Mouse (Mus musculus) intestine, embryonic 16.5 days (tissue): ENCODE data around the gene Lrrc37a. TPM values are rescaled to one million over a fixed set of nuclear protein-coding genes. Genes with fewer than 3 reads are reported as not detected.

Experiments
- ATAC-seq: fragments of 200-750 bp; cut with Nextera tagmentation; 2 replicates; pipeline ENCODE4 v1.8.0; 2017; ENCODE audit warnings: moderate TSS enrichment, moderate library complexity
- H3K27ac ChIP-seq: fragments of 300-500 bp; sonication (generic); 2 replicates; pipeline ENCODE4 v1.5.1; 2014; ENCODE audit warnings: mild to moderate bottlenecking, low read length
- H3K27me3 ChIP-seq: fragments of 300-500 bp; sonication (generic); replicated peaks from 2 replicates; pipeline ENCODE4 v1.6.1; 2014; ENCODE audit warnings: low read length, control low read depth, mixed read lengths; ENCODE audit not compliant: control insufficient read depth, insufficient read depth
- H3K36me3 ChIP-seq: fragments of 300-500 bp; sonication (generic); 2 replicates; pipeline ENCODE4 v1.6.1; 2014; ENCODE audit warnings: low read length, control low read depth; ENCODE audit not compliant: control insufficient read depth, insufficient read depth
- H3K4me1 ChIP-seq: fragments of 300-500 bp; sonication (generic); 2 replicates; pipeline ENCODE4 v1.6.1; 2014; ENCODE audit warnings: low read length, control low read depth, mixed read lengths; ENCODE audit not compliant: control insufficient read depth, insufficient read depth
- H3K4me2 ChIP-seq: fragments of 300-500 bp; sonication (generic); 2 replicates; pipeline ENCODE4 v1.6.1; 2014; ENCODE audit warnings: low read depth, low read length, control low read depth
- H3K4me3 ChIP-seq: fragments of 300-500 bp; sonication (generic); 2 replicates; pipeline ENCODE4 v1.5.1; 2014; ENCODE audit warnings: mild to moderate bottlenecking, low read length
- H3K9ac ChIP-seq: fragments of 300-500 bp; sonication (generic); 2 replicates; pipeline ENCODE4 v1.6.1; 2014; ENCODE audit warnings: low read depth, low read length
- H3K9me3 ChIP-seq: fragments of 300-500 bp; sonication (generic); 2 replicates; pipeline ENCODE4 v1.6.1; 2016; ENCODE audit warnings: low read length, control low read depth; ENCODE audit not compliant: control insufficient read depth
- WGBS: fragments of 180-500 bp; shearing (Covaris S2); extraction: QIAGEN DNeasy Blood & Tissue Kit; methylation state at CpG from one replicate; pipeline ENCODE4 v1.1.7; 2014; 5-methylcytosine and 5-hydroxymethylcytosine counted together
- polyA plus RNA-seq: library from polyadenylated mRNA; unstranded; fragments of >200 nt; fragmentation: Nextera tagmentation; extraction: Ambion mirVana; gene quantifications from 2 replicates; pipeline ENCODE4 v1.2.1, GENCODE M21; 2015

Lrrc37a gene
- polyA plus RNA-seq, 1 experiment from 2014 or later = not detected

- Histone ChIP-seq H3K9me3 (no peaks in the 10 kb centered on the region), H3K4me1 (no peaks in the 10 kb centered on the region), H3K9ac (no peak overlapping the region), H3K4me3 (no peak overlapping the region), H3K4me2 (no peak overlapping the region), H3K36me3 (no peaks in the 10 kb centered on the region), H3K27me3 (no peaks in the 10 kb centered on the region), H3K27ac (no peak overlapping the region)
- ATAC-seq = no peak
Measured at GRCm38 (mm10) chr11:103404618-103405017, 99.8 kb downstream of the Lrrc37a start.

GRCm38 (mm10) chr11:103403776-103404175 is 100.6 kb downstream of the Lrrc37a start:
- no peak overlapping the region for H3K4me3 ChIP-seq
- no peak for ATAC-seq

GRCm38 (mm10) chr11:103402738-103403137 is 101.7 kb downstream of the Lrrc37a start:
- ATAC-seq = no peak
- no peaks in the 10 kb centered on the region for H3K4me1 ChIP-seq
- H3K9ac ChIP-seq = no peak overlapping the region
- no peaks in the 10 kb centered on the region for H3K9me3 ChIP-seq
- H3K4me2 ChIP-seq = no peak overlapping the region
- H3K27me3 ChIP-seq = no peaks in the 10 kb centered on the region
- WGBS = 92% methylated on average over 5 of the region's 5 CpGs
- no peaks in the 10 kb centered on the region for H3K36me3 ChIP-seq
- no peak overlapping the region for H3K27ac ChIP-seq
- H3K4me3 ChIP-seq = no peak overlapping the region

More at GRCm38 (mm10) chr11:103403776-103404175, 100.6 kb downstream of the Lrrc37a start:
- no peak overlapping the region for H3K27ac ChIP-seq
- WGBS = 70% methylated on average over 4 of the region's 4 CpGs
- H3K4me1 ChIP-seq = no peaks in the 10 kb centered on the region
- no peaks in the 10 kb centered on the region for H3K36me3 ChIP-seq
- no peak overlapping the region for H3K4me2 ChIP-seq
- H3K27me3 ChIP-seq = no peaks in the 10 kb centered on the region
- H3K9me3 ChIP-seq = no peaks in the 10 kb centered on the region
- no peak overlapping the region for H3K9ac ChIP-seq

- Histone ChIP-seq H3K4me1 (no peaks in the 10 kb centered on the region), H3K36me3 (no peaks in the 10 kb centered on the region), H3K9me3 (no peaks in the 10 kb centered on the region), H3K9ac (no peak overlapping the region), H3K4me2 (no peak overlapping the region), H3K4me3 (no peak overlapping the region), H3K27me3 (no peaks in the 10 kb centered on the region), H3K27ac (no peak overlapping the region)
- WGBS = 53% methylated on average over 2 of the region's 2 CpGs
- 0 out of 2 replicates have a peak, but pooled peaks have one; percentile 30 for ATAC-seq
Measured at GRCm38 (mm10) chr11:103402198-103402597, 102.2 kb downstream of the Lrrc37a start.

Other genes with a start within 250 kb of the Lrrc37a start
- gene Map3k14, start 237.1 kb downstream of the Lrrc37a start, polyA plus RNA-seq = 3.1 TPM in 2 replicates
- 40.2 and 42.3 TPM in 2 replicates for gene Arhgap27, start 140.9 kb downstream of the Lrrc37a start, polyA plus RNA-seq
- gene Plekhm1, start 91.9 kb downstream of the Lrrc37a start, polyA plus RNA-seq = 6.1 and 7.0 TPM in 2 replicates
- not detected in 2 replicates for gene Gm884, start 116.5 kb upstream of the Lrrc37a start, polyA plus RNA-seq
- not detected in 2 replicates for gene Lyzl6, start 134.3 kb upstream of the Lrrc37a start, polyA plus RNA-seq
- 0.44 and 0.81 TPM in 2 replicates for gene Rprml, start 145.0 kb upstream of the Lrrc37a start, polyA plus RNA-seq
- 73.3 and 76.3 TPM in 2 replicates for gene Gosr2, start 193.3 kb upstream of the Lrrc37a start, polyA plus RNA-seq
- gene Wnt9b, start 245.2 kb upstream of the Lrrc37a start, polyA plus RNA-seq = 0.05 and 0.06 TPM in 2 replicates